Mouse (Mus musculus): ENCODE results near the gene Ifit2.

DNA sequence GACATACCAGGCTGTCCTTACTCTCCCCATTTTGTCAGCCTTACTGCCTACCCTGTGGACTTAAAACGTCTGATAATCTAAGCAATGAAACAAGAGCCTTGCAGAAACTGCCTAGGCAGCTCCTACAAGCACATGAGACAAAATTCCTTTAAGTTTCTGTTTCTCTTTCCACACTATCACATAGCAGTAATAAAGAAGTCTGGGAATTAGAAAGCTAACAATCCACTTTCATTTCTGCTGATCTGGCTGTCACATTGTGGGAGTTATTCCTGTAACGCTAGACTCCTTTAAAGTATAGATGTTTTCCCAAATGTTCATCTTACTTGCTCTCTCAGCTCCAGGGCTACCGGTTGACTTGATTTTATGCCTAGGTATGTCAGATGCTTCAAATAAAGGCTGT lies 3.0 kb downstream of the Ifit2 start:
- no peak for TF ChIP-seq CHD1 (IDR thresholded peaks at IDR 0.05; ENCODE audit: low read depth, low read length)
- no peak for TF ChIP-seq NELFE (IDR thresholded peaks at IDR 0.05; ENCODE audit: low read depth, low read length)
- TF ChIP-seq RCOR1 (IDR thresholded peaks at IDR 0.05; ENCODE audit: low read depth, low read length): no peak
- no peak for TF ChIP-seq TBP (IDR thresholded peaks at IDR 0.05; ENCODE audit: low read depth, low read length)
- no peak for TF ChIP-seq POLR2AphosphoS2 (IDR thresholded peaks at IDR 0.05; ENCODE audit: low read length)
- TF ChIP-seq CTCF (IDR thresholded peaks at IDR 0.05 in 2 of 3, conservative IDR thresholded peaks at IDR 0.05 in 1 of 3; ENCODE audit: control insufficient read depth in 1 of 3, insufficient read depth in 1 of 3, low read depth in 2 of 3, low read length in 3 of 3, poor library complexity in 1 of 3, severe bottlenecking in 1 of 3): no peak
- no peak for TF ChIP-seq UBTF (IDR thresholded peaks at IDR 0.05; ENCODE audit: borderline replicate concordance, insufficient read depth, low read depth, low read length)
- no peak for TF ChIP-seq MXI1 (IDR thresholded peaks at IDR 0.05; ENCODE audit: low read depth, low read length)
- no peak for TF ChIP-seq GABPA (IDR thresholded peaks at IDR 0.05; ENCODE audit: low read depth, low read length)
- no peak for TF ChIP-seq EP300 (IDR thresholded peaks at IDR 0.05; ENCODE audit: low read depth in 1 of 2, low read length in 2 of 2)
- no peak for TF ChIP-seq USF2 (IDR thresholded peaks at IDR 0.05; ENCODE audit: borderline replicate concordance in 1 of 2, insufficient read depth in 1 of 2, low read depth in 1 of 2, low read length in 2 of 2)

Measured in MEL (cell line).